ENCODE assay signal across 14 mouse cellular contexts in the genomic region with DNA sequence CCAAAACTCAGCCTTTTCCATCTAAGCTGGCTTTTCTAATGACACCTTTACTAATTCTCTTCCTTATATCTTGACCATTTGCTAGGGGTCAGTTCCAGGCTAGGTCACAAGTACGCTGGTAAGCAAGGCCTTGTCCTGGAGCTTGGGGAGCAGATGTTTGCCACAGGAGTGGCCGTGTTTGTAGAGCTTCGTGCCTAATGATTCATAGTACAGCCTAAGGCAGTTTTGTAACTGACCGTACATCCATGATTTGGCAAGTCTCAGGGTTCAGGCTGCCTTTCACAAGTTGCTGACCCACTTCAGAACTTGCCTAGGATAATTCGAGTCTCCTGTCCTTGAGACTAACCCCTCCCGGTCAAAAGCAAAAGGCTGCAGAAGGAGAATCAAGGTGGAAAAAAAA. TPM values are rescaled to one million over a fixed set of nuclear protein-coding genes. Genes with fewer than 3 reads are reported as not detected.
A peak's percentile ranks its signal among the peaks of the same experiment; 100 is the strongest.
DNase-seq lines count a peak whose midpoint lies in the region.
"Had no signal": no experiment of that assay in that cellular context is flagged by ENCODE, and none has a peak within 500 bp of the region (broad histone marks: within the 10 kb centered on the region; RNA-seq: fewer than 3 reads in every experiment).

No protein-coding gene starts in this region.

- DNase-seq in heart, adult 11 months, result peak; percentile 84
- no peak for DNase-seq in heart, postnatal 14 days
- DNase-seq in urinary bladder, postnatal 14 days (ENCODE audit: low spot score), result peak; percentile 19
- DNase-seq in urinary bladder, postnatal 4 days (ENCODE audit: low spot score in 2 of 2), result no peak
- peak; percentile 39 to 62 for DNase-seq in kidney, postnatal 36 days
- no peak for DNase-seq in frontal cortex, adult 2 months (ENCODE audit: extremely low spot score in 1 of 2, low spot score in 1 of 2)
- DNase-seq in gastrocnemius, postnatal 10 days, result no peak
- no peak for DNase-seq in heart, adult 8-10 months (ENCODE audit: low spot score)
- DNase-seq: cerebellum, adult 11-12 months; heart, adult 18-20 months; heart, postnatal 4 days; layer of hippocampus, adult 9-11 months; right cerebral cortex, adult 18-20 months had no signal

- intact Hi-C loops in heart, postnatal 14 days (cut with DNase I), result no loop called here

RNA-seq across cellular contexts. Expression of a gene that starts 12.7 kb away (rescaled TPM):
- 10 to 100 TPM; 33.4 TPM for total RNA-seq in heart, postnatal 14 days (2021)
- polyA plus RNA-seq in frontal cortex, adult 2 months (2012; rRNA removed), result 51.1 and 52.1 TPM in 2 replicates
- total RNA-seq in gastrocnemius, postnatal 10 days (2021), result 10 to 100 TPM in 1 of 2 experiments, 1 to 10 TPM in 1; 9.4 to 14.2 TPM
- 10 to 100 TPM; 15.3 to 19.6 (median 17.3) TPM for total RNA-seq in heart, adult 8-10 months (2022)
- total RNA-seq: monocyte, adult 5-6 weeks had no signal

Comparison
In these comparisons a context has a peak if more than half of its experiments do, and no peak if none do; other contexts are left out.
1. DNase-seq: peak in heart, adult 11 months (single experiment), urinary bladder, postnatal 14 days (single experiment) and kidney, postnatal 36 days (2 of 2); none in heart, postnatal 14 days (0 of 2), urinary bladder, postnatal 4 days (0 of 2), frontal cortex, adult 2 months (0 of 2), gastrocnemius, postnatal 10 days (single experiment) and heart, adult 8-10 months (single experiment).